Mouse (Mus musculus) midbrain, postnatal 0 days (tissue): Measurements from ENCODE around the gene Cmtr1. TPM values are rescaled to one million over a fixed set of nuclear protein-coding genes. Genes with fewer than 3 reads are reported as not detected.

ENCODE experiments used
- ATAC-seq: fragments of 200-750 bp; cut with Nextera tagmentation; 2 replicates; pipeline ENCODE4 v1.8.0; 2017; ENCODE audit warnings: moderate number of reproducible peaks, mild to moderate bottlenecking, moderate TSS enrichment, moderate library complexity; ENCODE audit not compliant: low FRiP score
- DNase-seq: peaks from one replicate; pipeline ENCODE4 v3.0.0-alpha.2; 2015; ENCODE audit warnings: low spot score
- H3K27ac ChIP-seq: fragments of 300-500 bp; sonication (generic); 2 replicates; pipeline ENCODE4 v1.5.1; 2014; ENCODE audit warnings: low read depth, mild to moderate bottlenecking, low read length, mixed read lengths
- H3K27me3 ChIP-seq: fragments of 300-500 bp; sonication (generic); 2 replicates; pipeline ENCODE4 v1.6.1; 2014; ENCODE audit warnings: low read length, control low read depth, mixed read lengths; ENCODE audit not compliant: insufficient read depth
- H3K36me3 ChIP-seq: fragments of 300-500 bp; sonication (generic); 2 replicates; pipeline ENCODE4 v1.6.1; 2014; ENCODE audit warnings: low read length, control low read depth, mixed read lengths; ENCODE audit not compliant: insufficient read depth
- H3K4me1 ChIP-seq: fragments of 300-500 bp; sonication (generic); 2 replicates; pipeline ENCODE4 v1.6.1; 2014; ENCODE audit warnings: mild to moderate bottlenecking, control low read depth, antibody characterized with exemption, low read length, mixed read lengths; ENCODE audit not compliant: insufficient read depth
- H3K4me2 ChIP-seq: fragments of 300-500 bp; sonication (generic); 2 replicates; pipeline ENCODE4 v1.6.1; 2014; ENCODE audit warnings: low read depth, mild to moderate bottlenecking, low read length, mixed read lengths; ENCODE audit not compliant: poor library complexity, severe bottlenecking
- H3K4me3 ChIP-seq: fragments of 300-500 bp; sonication (generic); 2 replicates; pipeline ENCODE4 v1.5.1; 2014; ENCODE audit warnings: low read depth, mild to moderate bottlenecking, low read length, moderate library complexity
- H3K9ac ChIP-seq: fragments of 300-500 bp; sonication (generic); replicated peaks from 2 replicates; pipeline ENCODE4 v1.6.1; 2014; ENCODE audit warnings: mild to moderate bottlenecking, low read length, moderate library complexity, mixed read lengths; ENCODE audit not compliant: poor library complexity, severe bottlenecking
- H3K9me3 ChIP-seq: fragments of 300-500 bp; sonication (generic); 2 replicates; pipeline ENCODE4 v1.6.1; 2016; ENCODE audit warnings: low read length, control low read depth
- CTCF ChIP-seq: IDR thresholded peaks from 2 replicates; pipeline ENCODE4 v1.5.1; 2016; ENCODE audit warnings: antibody characterized with exemption, mild to moderate bottlenecking
- WGBS: fragments of 180-500 bp; shearing (Covaris S2); extraction: QIAGEN DNeasy Blood & Tissue Kit; methylation state at CpG from one replicate; pipeline ENCODE4 v1.1.7; 2014; 5-methylcytosine and 5-hydroxymethylcytosine counted together
- polyA plus RNA-seq: library from polyadenylated mRNA; unstranded; fragments of >200 nt; fragmentation: Nextera tagmentation; extraction: Ambion mirVana; gene quantifications from 2 replicates; pipeline ENCODE4 v1.2.1, GENCODE M21; 2015
- total RNA-seq: library from RNA; depleted of rRNA; stranded (reverse); fragments of >200 nt; gene quantifications from 2 replicates; pipeline ENCODE4 v1.2.3, GENCODE M21; 2014

The Cmtr1 gene
- total and polyA plus RNA-seq, 2 experiments from 2014 or later = 58.5 to 105 TPM

- no peaks in the 10 kb centered on the region for H3K27me3 ChIP-seq
- TF ChIP-seq CTCF = no peak
- DNase-seq (no peak), ATAC-seq (no peak)
- no peak overlapping the region for H3K4me2 ChIP-seq
- peaks cover 55% of the 10 kb centered on the region for H3K36me3 ChIP-seq
- no peaks in the 10 kb centered on the region for H3K9me3 ChIP-seq
- H3K27ac ChIP-seq = no peak overlapping the region
- 92% methylated on average over 8 of the region's 8 CpGs for WGBS
- no peaks in the 10 kb centered on the region for H3K4me1 ChIP-seq
- H3K4me3 ChIP-seq = no peak overlapping the region
- H3K9ac ChIP-seq = no peak overlapping the region
Measured at GRCm38 (mm10) chr17:29635492-29635891, 24.9 kb upstream of the Cmtr1 start.

DNA sequence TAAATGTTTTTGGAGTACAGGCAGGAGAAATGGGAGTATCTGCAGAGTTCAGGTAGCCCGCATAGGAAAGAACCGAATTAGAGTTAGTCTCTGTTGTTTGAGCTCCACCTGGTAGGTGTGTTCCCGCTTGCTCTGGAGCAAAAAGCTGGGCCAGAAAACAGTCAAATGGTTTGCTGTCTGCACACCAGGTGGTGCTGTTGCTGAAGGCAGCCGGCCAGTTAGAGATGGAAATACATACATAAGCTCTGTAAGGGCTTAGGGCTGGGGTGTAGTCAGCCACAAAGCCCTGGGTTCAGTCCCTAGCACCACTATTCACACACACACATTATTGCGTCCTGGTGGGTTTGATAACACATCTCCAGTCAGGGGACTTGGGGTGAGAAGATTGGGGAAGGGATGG is 24.3 kb upstream of the Cmtr1 start:
- ATAC-seq (no peak), DNase-seq (peak; percentile 65)
- Histone ChIP-seq H3K4me3 (no peak overlapping the region), H3K9me3 (no peaks in the 10 kb centered on the region), H3K9ac (no peak overlapping the region), H3K27me3 (no peaks in the 10 kb centered on the region), H3K27ac (no peak overlapping the region), H3K36me3 (peaks cover 56% of the 10 kb centered on the region), H3K4me1 (no peaks in the 10 kb centered on the region), H3K4me2 (no peak overlapping the region)
- 71% methylated on average over 5 of the region's 5 CpGs for WGBS
- peak; percentile 80 for TF ChIP-seq CTCF

DNA sequence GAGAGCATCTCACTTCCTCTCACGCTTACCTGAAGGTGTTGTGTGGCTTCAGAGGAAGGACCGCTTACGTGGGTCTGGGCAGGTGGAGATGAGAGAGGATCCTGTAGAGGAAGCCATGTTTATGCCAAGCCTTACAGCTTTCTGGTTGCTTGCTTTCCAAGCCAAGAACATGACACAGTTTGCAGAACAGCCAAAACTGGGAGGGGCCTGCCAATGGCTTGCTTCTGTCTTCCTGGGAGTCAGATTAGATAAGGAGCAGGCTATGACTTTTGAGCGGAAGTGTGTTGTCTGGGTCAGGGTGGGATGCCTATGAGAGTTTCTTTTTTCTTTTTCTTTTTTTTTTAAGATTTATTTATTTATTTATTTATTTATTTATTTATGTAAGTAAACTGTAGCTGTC is 23.0 kb upstream of the Cmtr1 start:
- DNase-seq (no peak), ATAC-seq (no peak)
- H3K4me3 ChIP-seq = no peak overlapping the region
- peaks cover 51% of the 10 kb centered on the region for H3K36me3 ChIP-seq
- no peaks in the 10 kb centered on the region for H3K9me3 ChIP-seq
- no peak overlapping the region for H3K27ac ChIP-seq
- no peak for TF ChIP-seq CTCF
- no peaks in the 10 kb centered on the region for H3K4me1 ChIP-seq
- no peaks in the 10 kb centered on the region for H3K27me3 ChIP-seq
- no peak overlapping the region for H3K4me2 ChIP-seq
- no peak overlapping the region for H3K9ac ChIP-seq
- 94% methylated on average over 4 of the region's 4 CpGs for WGBS

DNA sequence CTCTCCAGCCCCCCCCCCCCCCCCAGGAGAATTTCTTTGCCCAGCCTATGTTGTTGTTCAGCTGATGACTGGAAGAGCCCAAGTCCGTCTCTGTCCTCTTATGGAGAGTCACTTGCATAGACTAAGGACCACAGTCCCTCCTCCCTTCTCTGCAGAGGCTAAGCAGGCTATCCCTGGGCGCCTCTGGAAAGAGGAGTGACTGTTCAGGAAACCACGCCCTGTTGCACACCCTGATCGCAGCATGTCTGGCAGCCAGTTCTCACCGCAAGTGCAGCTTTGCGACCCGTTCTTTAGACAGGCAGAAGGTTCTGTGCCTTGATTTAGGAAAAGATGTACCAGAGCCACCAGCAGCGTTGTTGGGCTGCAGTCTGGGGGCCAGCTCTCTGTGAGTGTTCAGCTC is 22.5 kb upstream of the Cmtr1 start:
- Histone ChIP-seq H3K36me3 (peaks cover 51% of the 10 kb centered on the region), H3K4me2 (no peak overlapping the region), H3K9ac (no peak overlapping the region), H3K4me1 (no peaks in the 10 kb centered on the region), H3K4me3 (no peak overlapping the region), H3K27ac (no peak overlapping the region), H3K9me3 (no peaks in the 10 kb centered on the region), H3K27me3 (no peaks in the 10 kb centered on the region)
- DNase-seq (no peak), ATAC-seq (no peak)
- 79% methylated on average over 8 of the region's 8 CpGs for WGBS
- TF ChIP-seq CTCF = no peak

- Histone ChIP-seq H3K27me3 (no peaks in the 10 kb centered on the region), H3K4me2 (no peak overlapping the region), H3K36me3 (peaks cover 39% of the 10 kb centered on the region), H3K4me3 (no peak overlapping the region), H3K9me3 (no peaks in the 10 kb centered on the region), H3K27ac (no peak overlapping the region), H3K4me1 (no peaks in the 10 kb centered on the region), H3K9ac (no peak overlapping the region)
- no peak for TF ChIP-seq CTCF
- 94% methylated on average over 11 of the region's 11 CpGs for WGBS
- DNase-seq (no peak), ATAC-seq (no peak)
Measured at GRCm38 (mm10) chr17:29640971-29641370, 19.4 kb upstream of the Cmtr1 start.

- H3K4me3 ChIP-seq = no peak overlapping the region
- no peak for TF ChIP-seq CTCF
- WGBS = 65% methylated on average over 3 of the region's 3 CpGs
- no peaks in the 10 kb centered on the region for H3K4me1 ChIP-seq
- DNase-seq = no peak
- H3K4me2 ChIP-seq = no peak overlapping the region
- no peak overlapping the region for H3K27ac ChIP-seq
- peaks cover 39% of the 10 kb centered on the region for H3K36me3 ChIP-seq
- no peaks in the 10 kb centered on the region for H3K9me3 ChIP-seq
- no peaks in the 10 kb centered on the region for H3K27me3 ChIP-seq
- ATAC-seq = no peak
- H3K9ac ChIP-seq = no peak overlapping the region
Measured at GRCm38 (mm10) chr17:29642219-29642618, 18.2 kb upstream of the Cmtr1 start.
